Mouse (Mus musculus) hindbrain, embryonic 14.5 days (tissue): ENCODE measurements at regions not wholly inside any gene's neighbourhood (a gene's known extent, or its start where the extent isn't known, plus 50 kb on each side); places are given as distances from the start of the nearest gene placed in this dataset.

Experiments used
- ATAC-seq: fragments of 200-750 bp; cut with Nextera tagmentation; 2 replicates; pipeline ENCODE4 v1.8.0; 2017; ENCODE audit warnings: moderate number of reproducible peaks, mild to moderate bottlenecking, moderate TSS enrichment, moderate library complexity; ENCODE audit not compliant: low FRiP score
- DNase-seq: peaks from one replicate; pipeline ENCODE4 v3.0.0-alpha.2; 2015; ENCODE audit warnings: low spot score
- H3K27ac ChIP-seq: fragments of 300-500 bp; sonication (generic); 2 replicates; pipeline ENCODE4 v1.5.1; 2014; ENCODE audit warnings: mild to moderate bottlenecking, moderate library complexity
- H3K27me3 ChIP-seq: fragments of 300-500 bp; sonication (generic); 2 replicates; pipeline ENCODE4 v1.6.1; 2014; ENCODE audit warnings: mild to moderate bottlenecking, low read length, mixed read lengths; ENCODE audit not compliant: control insufficient read depth, insufficient read depth
- H3K36me3 ChIP-seq: fragments of 300-500 bp; sonication (generic); replicated peaks from 2 replicates; pipeline ENCODE4 v1.6.1; 2014; ENCODE audit not compliant: control insufficient read depth, insufficient read depth
- H3K4me1 ChIP-seq: fragments of 300-500 bp; sonication (generic); replicated peaks from 2 replicates; pipeline ENCODE4 v1.6.1; 2014; ENCODE audit warnings: antibody characterized with exemption, low read length, mixed read lengths; ENCODE audit not compliant: control insufficient read depth, insufficient read depth
- H3K4me2 ChIP-seq: fragments of 300-500 bp; sonication (generic); replicated peaks from 2 replicates; pipeline ENCODE4 v1.6.1; 2014; ENCODE audit warnings: mild to moderate bottlenecking, moderate library complexity
- H3K4me3 ChIP-seq: fragments of 300-500 bp; sonication (generic); replicated peaks from 2 replicates; pipeline ENCODE4 v1.5.1; 2014; ENCODE audit warnings: mild to moderate bottlenecking, low read length
- H3K9ac ChIP-seq: fragments of 300-500 bp; sonication (generic); 2 replicates; pipeline ENCODE4 v1.6.1; 2014
- H3K9me3 ChIP-seq: fragments of 300-500 bp; sonication (generic); 2 replicates; pipeline ENCODE4 v1.6.1; 2016; ENCODE audit warnings: low read length; ENCODE audit not compliant: control insufficient read depth
- WGBS: fragments of 180-500 bp; shearing (Covaris S2); extraction: QIAGEN DNeasy Blood & Tissue Kit; methylation state at CpG from one replicate; pipeline ENCODE4 v1.1.7; 2014; 5-methylcytosine and 5-hydroxymethylcytosine counted together

GRCm38 (mm10) chr10:110640406-110640805 lies 104.8 kb upstream of the E2f7 start:
- DNase-seq: no peak
- Histone ChIP-seq H3K36me3 (no peaks in the 10 kb centered on the region), H3K9me3 (no peaks in the 10 kb centered on the region), H3K27ac (no peak overlapping the region; the same call in 1 of the 2 replicates), H3K27me3 (no peaks in the 10 kb centered on the region), H3K4me3 (no peak overlapping the region), H3K4me2 (no peak overlapping the region), H3K4me1 (0 out of 2 replicates have a peak, but pooled peaks cover 3% of the 10 kb centered on the region), H3K9ac (no peak overlapping the region)
- ATAC-seq: no peak
- 21% methylated on average over 10 of the region's 10 CpGs for WGBS

- no peak for DNase-seq
- H3K9me3 ChIP-seq: no peaks in the 10 kb centered on the region
- ATAC-seq: peak; percentile 31; the same call in 1 of the 2 replicates
- no peak overlapping the region for H3K4me3 ChIP-seq
- no peak overlapping the region for H3K27ac ChIP-seq
- H3K4me2 ChIP-seq: no peak overlapping the region
- H3K27me3 ChIP-seq: no peaks in the 10 kb centered on the region
- H3K9ac ChIP-seq: no peak overlapping the region
- H3K4me1 ChIP-seq: 0 out of 2 replicates have a peak, but pooled peaks cover 3% of the 10 kb centered on the region
- 57% methylated on average over 19 of the region's 19 CpGs for WGBS
- H3K36me3 ChIP-seq: no peaks in the 10 kb centered on the region
These were observed 103.1 kb upstream of the E2f7 start for GRCm38 (mm10) chr10:110642065-110642690.

- H3K36me3 ChIP-seq: no peaks in the 10 kb centered on the region
- no peaks in the 10 kb centered on the region for H3K4me1 ChIP-seq
- 56% methylated on average over 7 of the region's 7 CpGs for WGBS
- no peak overlapping the region for H3K4me2 ChIP-seq
- H3K4me3 ChIP-seq: no peak overlapping the region
- ATAC-seq (no peak), DNase-seq (no peak)
- H3K27ac ChIP-seq: no peak overlapping the region
- no peaks in the 10 kb centered on the region for H3K27me3 ChIP-seq
- no peak overlapping the region for H3K9ac ChIP-seq
- no peaks in the 10 kb centered on the region for H3K9me3 ChIP-seq
These were observed 97.6 kb upstream of the E2f7 start for GRCm38 (mm10) chr10:110647603-110648002.

- H3K9me3 ChIP-seq: no peaks in the 10 kb centered on the region
- ATAC-seq: no peak
- no peak overlapping the region for H3K27ac ChIP-seq
- H3K4me3 ChIP-seq: no peak overlapping the region
- no peak overlapping the region for H3K9ac ChIP-seq
- H3K36me3 ChIP-seq: no peaks in the 10 kb centered on the region
- no peaks in the 10 kb centered on the region for H3K27me3 ChIP-seq
- DNase-seq: no peak
- H3K4me1 ChIP-seq: no peaks in the 10 kb centered on the region
- WGBS: 71% methylated on average over 6 of the region's 6 CpGs
- H3K4me2 ChIP-seq: no peak overlapping the region
These were observed 95.1 kb upstream of the E2f7 start for GRCm38 (mm10) chr10:110650107-110650506.

GRCm38 (mm10) chr10:110650851-110651250 lies 94.4 kb upstream of the E2f7 start:
- Histone ChIP-seq H3K27ac (no peak overlapping the region), H3K9me3 (no peaks in the 10 kb centered on the region), H3K27me3 (no peaks in the 10 kb centered on the region), H3K36me3 (no peaks in the 10 kb centered on the region), H3K4me1 (no peaks in the 10 kb centered on the region), H3K4me2 (no peak overlapping the region), H3K9ac (no peak overlapping the region), H3K4me3 (no peak overlapping the region)
- DNase-seq: peak; percentile 40
- no peak for ATAC-seq

GRCm38 (mm10) chr10:110654070-110654469 lies 91.2 kb upstream of the E2f7 start:
- Histone ChIP-seq H3K9ac (no peak overlapping the region), H3K4me3 (no peak overlapping the region), H3K27me3 (no peaks in the 10 kb centered on the region), H3K27ac (no peak overlapping the region), H3K4me2 (no peak overlapping the region), H3K9me3 (no peaks in the 10 kb centered on the region), H3K36me3 (no peaks in the 10 kb centered on the region), H3K4me1 (no peaks in the 10 kb centered on the region)
- no peak for ATAC-seq
- 91% methylated on average over 6 of the region's 6 CpGs for WGBS
- DNase-seq: no peak

GRCm38 (mm10) chr10:110658153-110658695 lies 87.0 kb upstream of the E2f7 start:
- H3K4me2 ChIP-seq: no peak overlapping the region
- H3K36me3 ChIP-seq: no peaks in the 10 kb centered on the region
- no peaks in the 10 kb centered on the region for H3K27me3 ChIP-seq
- ATAC-seq (no peak), DNase-seq (no peak)
- H3K4me3 ChIP-seq: no peak overlapping the region
- WGBS: 84% methylated on average over 4 of the region's 4 CpGs
- H3K9me3 ChIP-seq: no peaks in the 10 kb centered on the region
- H3K9ac ChIP-seq: no peak overlapping the region
- no peak overlapping the region for H3K27ac ChIP-seq
- no peaks in the 10 kb centered on the region for H3K4me1 ChIP-seq

- Histone ChIP-seq H3K27me3 (no peaks in the 10 kb centered on the region), H3K4me2 (no peak overlapping the region), H3K9ac (no peak overlapping the region), H3K4me3 (no peak overlapping the region), H3K27ac (no peak overlapping the region), H3K4me1 (no peaks in the 10 kb centered on the region), H3K9me3 (no peaks in the 10 kb centered on the region), H3K36me3 (no peaks in the 10 kb centered on the region)
- 68% methylated on average over 4 of the region's 4 CpGs for WGBS
- DNase-seq (peak; percentile 59), ATAC-seq (no peak)
These were observed 68.7 kb upstream of the E2f7 start for GRCm38 (mm10) chr10:110676503-110676902.
